In genomic region chr3:103779183-103779582, GRCm38 (mm10) we compare ENCODE assay signal across 33 mouse cellular contexts. TPM values are rescaled to one million over a fixed set of nuclear protein-coding genes. Genes with fewer than 3 reads are reported as not detected.
DNase-seq lines count a peak whose midpoint lies in the region; ATAC-seq and TF ChIP-seq lines count a peak whose summit lies in the region.
"Had no signal": no experiment of that assay in that cellular context is flagged by ENCODE, and none has a peak within 500 bp of the region (broad histone marks: within the 10 kb centered on the region; RNA-seq: fewer than 3 reads in every experiment).

No protein-coding gene starts in this region.

- in situ Hi-C loops in CH12.LX (cut with MboI; ENCODE audit: low pct_ligation_motif_present, low pct_unique_long_range_greater_than_20kb, low sequenced_read_pairs): no loop called here

- H3K4me1 ChIP-seq in heart, postnatal 0 days (ENCODE audit: control insufficient read depth, insufficient read depth): peaks cover 23% of the 10 kb centered on the region
- peaks cover 33 to 85% of the 10 kb centered on the region in 2 experiments for H3K4me1 ChIP-seq in CH12.LX (ENCODE audit: control insufficient read depth in 1 of 2, insufficient read depth in 2 of 2)
- H3K4me1 ChIP-seq: embryonic facial prominence, embryonic 15.5 days had no signal

- 75% methylated on average over 7 of the region's 7 CpGs for WGBS in heart, postnatal 0 days

- dilution Hi-C loops in CH12.LX (cut with MboI; ENCODE audit: extremely low pct_ligation_motif_present, extremely low pct_unique_long_range_greater_than_20kb, low sequenced_read_pairs): no loop called here

- TF ChIP-seq RAD21 in CH12.LX (IDR thresholded peaks at IDR 0.05; ENCODE audit: low read depth, low read length): no peak

- no peaks in the 10 kb centered on the region for H3K9me3 ChIP-seq in heart, postnatal 0 days (replicated peaks; ENCODE audit: control insufficient read depth, low read length)
- no peaks in the 10 kb centered on the region for H3K9me3 ChIP-seq in CH12.LX (replicated peaks; ENCODE audit: low read length)
- H3K9me3 ChIP-seq: embryonic facial prominence, embryonic 15.5 days; G1E; heart, embryonic 15.5 days; kidney, embryonic 15.5 days; megakaryocyte, embryonic 14.5 days; neural tube, embryonic 13.5 days had no signal

- peaks cover 17% of the 10 kb centered on the region; the same call in 1 of the 2 replicates for H3K36me3 ChIP-seq in heart, postnatal 0 days (replicated peaks; ENCODE audit: control insufficient read depth, insufficient read depth, low read length)
- H3K36me3 ChIP-seq in CH12.LX (replicated peaks in 1 of 2; ENCODE audit: control insufficient read depth in 1 of 2, insufficient read depth in 1 of 2, low read length in 1 of 2): peaks cover 15 to 24% of the 10 kb centered on the region in 2 experiments

- no peak overlapping the region for H3K9ac ChIP-seq in heart, postnatal 0 days (replicated peaks; ENCODE audit: low read depth, low read length)
- peak overlapping the region; percentile 59 for H3K9ac ChIP-seq in CH12.LX (ENCODE audit: insufficient read depth, low read depth)
- H3K9ac ChIP-seq: embryonic facial prominence, embryonic 15.5 days; heart, embryonic 15.5 days; kidney, embryonic 15.5 days; neural tube, embryonic 13.5 days had no signal

- H3K27ac ChIP-seq in heart, postnatal 0 days (ENCODE audit: low read depth): no peak overlapping the region
- H3K27ac ChIP-seq in CH12.LX (ENCODE audit: insufficient read depth, low read depth): peak overlapping the region; percentile 30; the same call in 1 of the 2 replicates
- H3K27ac ChIP-seq: embryonic facial prominence, embryonic 15.5 days; heart, embryonic 15.5 days; kidney, embryonic 15.5 days; neural tube, embryonic 13.5 days had no signal

- no peak overlapping the region for H3K4me2 ChIP-seq in heart, postnatal 0 days (ENCODE audit: low read depth, low read length)
- peak overlapping the region; percentile 62 for H3K4me2 ChIP-seq in CH12.LX (ENCODE audit: insufficient read depth, low read depth, poor library complexity, severe bottlenecking)
- H3K4me2 ChIP-seq: embryonic facial prominence, embryonic 15.5 days; heart, embryonic 15.5 days; kidney, embryonic 15.5 days; neural tube, embryonic 13.5 days had no signal

- H3K79me2 ChIP-seq in CH12.LX (replicated peaks; ENCODE audit: control insufficient read depth, extremely low read depth, insufficient read depth, poor library complexity, severe bottlenecking): peaks cover 83% of the 10 kb centered on the region

- TF ChIP-seq CTCF in heart, postnatal 0 days (IDR thresholded peaks at IDR 0.05; ENCODE audit: low read depth): no peak
- TF ChIP-seq CTCF in CH12.LX (conservative IDR thresholded peaks at IDR 0.05 in 1 of 2, IDR thresholded peaks at IDR 0.05 in 1 of 2; ENCODE audit: low read depth in 2 of 2, low read length in 2 of 2): no peak
- TF ChIP-seq CTCF in brain, embryonic 14.5 days (IDR thresholded peaks at IDR 0.05; ENCODE audit: borderline replicate concordance, extremely low read depth, insufficient read depth, insufficient read length): no peak

- DNase-seq in heart, postnatal 0 days (ENCODE audit: low spot score): peak; percentile 3
- no peak for DNase-seq in heart, adult 9 months (ENCODE audit: low spot score in 2 of 2)
- DNase-seq in CH12.LX (ENCODE audit: extremely low read depth): no peak
- peak; percentile 6 for DNase-seq in brain, embryonic 14.5 days (ENCODE audit: low read depth)
- DNase-seq in left cerebral cortex, adult 9 months (ENCODE audit: low spot score in 2 of 2): no peak
- DNase-seq in urinary bladder, postnatal 25 days (ENCODE audit: low spot score): no peak
- DNase-seq: adrenal gland, adult 8-10 months; cerebellum, adult 8-10 months; cerebellum, postnatal 36 days; gastrocnemius, postnatal 10 days; heart, adult 18-20 months; kidney, postnatal 36 days; midbrain, embryonic 14.5 days had no signal

- TF ChIP-seq POLR2A in CH12.LX (IDR thresholded peaks at IDR 0.05; ENCODE audit: low read depth, low read length): no peak
- no peak for TF ChIP-seq POLR2A in brain, embryonic 14.5 days (IDR thresholded peaks at IDR 0.05; ENCODE audit: borderline replicate concordance, extremely low read depth, insufficient read depth, insufficient read length, poor library complexity, severe bottlenecking)

- H3K4me3 ChIP-seq in heart, postnatal 0 days (ENCODE audit: low read depth, low read length): no peak overlapping the region
- no peak overlapping the region for H3K4me3 ChIP-seq in CH12.LX (replicated peaks in 1 of 3; ENCODE audit: low read depth in 2 of 3, low read length in 2 of 3, poor library complexity in 1 of 3)
- H3K4me3 ChIP-seq: embryonic facial prominence, embryonic 15.5 days; heart, embryonic 15.5 days; kidney, embryonic 15.5 days; megakaryocyte, embryonic 14.5 days; myocyte; neural tube, embryonic 13.5 days had no signal

- no peak for TF ChIP-seq EP300 in heart, postnatal 0 days (IDR thresholded peaks at IDR 0.05; ENCODE audit: low read depth)
- peak; percentile 5; the same call in 1 of the 2 replicates for TF ChIP-seq EP300 in CH12.LX (IDR thresholded peaks at IDR 0.05; ENCODE audit: low read length)

- no peaks in the 10 kb centered on the region for H3K27me3 ChIP-seq in heart, postnatal 0 days (ENCODE audit: control insufficient read depth, insufficient read depth, low read length)
- no peaks in the 10 kb centered on the region for H3K27me3 ChIP-seq in CH12.LX (replicated peaks)
- H3K27me3 ChIP-seq: embryonic facial prominence, embryonic 15.5 days; heart, embryonic 15.5 days; kidney, embryonic 15.5 days; megakaryocyte, embryonic 14.5 days; neural tube, embryonic 13.5 days had no signal

- no peak for ATAC-seq in heart, postnatal 0 days (ENCODE audit: insufficient read depth, low read depth)
- peak; percentile 68 for ATAC-seq in monocyte, adult 5-6 weeks (replicated peaks; ENCODE audit: insufficient number of reproducible peaks, low FRiP score, low TSS enrichment, poor library complexity, severe bottlenecking)
- ATAC-seq: activated CD4-positive, CD25-positive, alpha-beta regulatory T cell, adult 4 months; forebrain, embryonic 14.5 days; intestine, postnatal 0 days; lung, postnatal 0 days had no signal

TF ChIP-seq in CH12.LX, 34 proteins besides CTCF, POLR2A, EP300 and RAD21:
- TF ChIP-seq ZKSCAN1 (IDR thresholded peaks at IDR 0.05; ENCODE audit: borderline replicate concordance, low read depth, low read length) (no peak), BHLHE40 (IDR thresholded peaks at IDR 0.05; ENCODE audit: low read depth, low read length) (0 out of 2 replicates have a peak, but pooled peaks have one; percentile 35), E2F4 (IDR thresholded peaks at IDR 0.05; ENCODE audit: insufficient replicate concordance, low read depth, low read length) (0 out of 2 replicates have a peak, but pooled peaks have one; percentile 42)

RNA-seq across cellular contexts. Expression of gene Hipk1, which starts 12.2 kb away (rescaled TPM):
- 56.9 and 61.1 TPM in 2 replicates for total RNA-seq in heart, postnatal 0 days (2014; rRNA removed; ENCODE audit: low replicate concordance)
- 6.1 and 7.0 TPM in 2 replicates for polyA plus RNA-seq in heart, postnatal 0 days (2015; fragmentation: Nextera tagmentation; extraction: Ambion mirVana)
- total RNA-seq in CH12.LX (2012; rRNA removed) (32.7 and 36.5 TPM in 2 replicates), CH12.LX (2014; rRNA removed) (25.1 and 26.2 TPM in 2 replicates)
- polyA plus RNA-seq in CH12.LX (2012; ENCODE audit: insufficient read length, low read depth): 31.1 and 35.9 TPM in 2 replicates
- 28.5 and 45.8 TPM in 2 replicates for polyA plus RNA-seq in brain, embryonic 14.5 days (2012; rRNA removed)
- 97.7 to 153 TPM (median 113 TPM) in 3 replicates for total RNA-seq in monocyte, adult 5-6 weeks (2017)

RNA-seq across cellular contexts. Expression of gene Dclre1b, which starts 30.1 kb away (rescaled TPM):
- 3.5 and 3.9 TPM in 2 replicates for total RNA-seq in heart, postnatal 0 days (2014; rRNA removed; ENCODE audit: low replicate concordance)
- 13.5 and 14.2 TPM in 2 replicates for polyA plus RNA-seq in heart, postnatal 0 days (2015; fragmentation: Nextera tagmentation; extraction: Ambion mirVana)
- total RNA-seq in CH12.LX (2012; rRNA removed) (16.7 and 18.5 TPM in 2 replicates), CH12.LX (2014; rRNA removed) (9.1 and 10.2 TPM in 2 replicates)
- 32.2 and 32.5 TPM in 2 replicates for polyA plus RNA-seq in CH12.LX (2012; ENCODE audit: insufficient read length, low read depth)
- polyA plus RNA-seq in brain, embryonic 14.5 days (2012; rRNA removed): 12.5 and 14.4 TPM in 2 replicates
- 13.7 to 24.6 TPM (median 14.9 TPM) in 3 replicates for total RNA-seq in monocyte, adult 5-6 weeks (2017)

RNA-seq across cellular contexts. Expression of gene Ap4b1, which starts 30.1 kb away (rescaled TPM):
- 14.5 and 38.1 TPM in 2 replicates for total RNA-seq in heart, postnatal 0 days (2014; rRNA removed; ENCODE audit: low replicate concordance)
- polyA plus RNA-seq in heart, postnatal 0 days (2015; fragmentation: Nextera tagmentation; extraction: Ambion mirVana): 14.5 and 14.9 TPM in 2 replicates
- total RNA-seq in CH12.LX (2012; rRNA removed) (19.8 and 20.1 TPM in 2 replicates), CH12.LX (2014; rRNA removed) (31.6 and 31.9 TPM in 2 replicates)
- 22.6 and 23.1 TPM in 2 replicates for polyA plus RNA-seq in CH12.LX (2012; ENCODE audit: insufficient read length, low read depth)
- 20.8 and 25.0 TPM in 2 replicates for polyA plus RNA-seq in brain, embryonic 14.5 days (2012; rRNA removed)
- 23.5 to 31.7 TPM (median 26.6 TPM) in 3 replicates for total RNA-seq in monocyte, adult 5-6 weeks (2017)

RNA-seq across cellular contexts. Expression of gene Gm43064, which starts 30.2 kb away (rescaled TPM):
- 0.50 TPM in 1 of 2 replicates, not detected in the other for total RNA-seq in heart, postnatal 0 days (2014; rRNA removed; ENCODE audit: low replicate concordance)
- 0.37 TPM in 1 of 2 replicates, not detected in the other for polyA plus RNA-seq in heart, postnatal 0 days (2015; fragmentation: Nextera tagmentation; extraction: Ambion mirVana)
- total RNA-seq in CH12.LX (2012; rRNA removed) (3.1 and 4.3 TPM in 2 replicates), CH12.LX (2014; rRNA removed) (0.91 and 1.6 TPM in 2 replicates)
- not detected in 2 replicates for polyA plus RNA-seq in CH12.LX (2012; ENCODE audit: insufficient read length, low read depth)
- polyA plus RNA-seq in brain, embryonic 14.5 days (2012; rRNA removed): 0.53 and 0.66 TPM in 2 replicates
- 0.49 TPM in 1 of 3 replicates, not detected in the others for total RNA-seq in monocyte, adult 5-6 weeks (2017)
- total RNA-seq: adrenal gland, adult 8-10 months; gastrocnemius, postnatal 10 days had no signal
- polyA plus RNA-seq: heart, embryonic 15.5 days; lung, postnatal 0 days; midbrain, embryonic 14.5 days had no signal

RNA-seq across cellular contexts. Expression of gene Gm10964, which starts 40.0 kb away (rescaled TPM):
- not detected in 2 replicates for total RNA-seq in heart, postnatal 0 days (2014; rRNA removed; ENCODE audit: low replicate concordance)
- not detected in 2 replicates for polyA plus RNA-seq in heart, postnatal 0 days (2015; fragmentation: Nextera tagmentation; extraction: Ambion mirVana)
- total RNA-seq in CH12.LX (2012; rRNA removed): not detected in 2 replicates
- total RNA-seq in CH12.LX (2014; rRNA removed): not detected in 2 replicates
- polyA plus RNA-seq in CH12.LX (2012; ENCODE audit: insufficient read length, low read depth): not detected in 2 replicates
- not detected in 2 replicates for polyA plus RNA-seq in brain, embryonic 14.5 days (2012; rRNA removed)
- not detected in 3 replicates for total RNA-seq in monocyte, adult 5-6 weeks (2017)
- total RNA-seq: adrenal gland, adult 8-10 months; G1E; gastrocnemius, postnatal 10 days; heart, adult 18-20 months; left cerebral cortex, adult 18-20 months; left cerebral cortex, postnatal 36 days had no signal
- polyA plus RNA-seq: activated CD4-positive, CD25-positive, alpha-beta regulatory T cell, adult 4 months; embryonic facial prominence, embryonic 15.5 days; forebrain, embryonic 14.5 days; frontal cortex, adult 2 months; G1E; heart, embryonic 15.5 days; hindbrain, embryonic 11.5 days; intestine, postnatal 0 days; kidney, embryonic 15.5 days; limb, embryonic 14.5 days; liver, embryonic 16.5 days; lung, postnatal 0 days; midbrain, embryonic 14.5 days; myocyte; neural tube, embryonic 13.5 days; spleen, adult 2 months; stomach, embryonic 14.5 days had no signal

Comparison
In these comparisons a context has a peak if more than half of its experiments do, and no peak if none do; other contexts are left out.
1. DNase-seq: peak in heart, postnatal 0 days (single experiment) and brain, embryonic 14.5 days (single experiment); none in heart, adult 9 months (0 of 2), CH12.LX (single experiment), left cerebral cortex, adult 9 months (0 of 2) and urinary bladder, postnatal 25 days (single experiment).